Mouse (Mus musculus) liver, embryonic 16.5 days (tissue): ENCODE data around the gene 2510009E07Rik. TPM values are rescaled to one million over a fixed set of nuclear protein-coding genes. Genes with fewer than 3 reads are reported as not detected.

ENCODE experiments used
- ATAC-seq: fragments of 200-750 bp; cut with Nextera tagmentation; 2 replicates; pipeline ENCODE4 v1.8.0; 2017; ENCODE audit warnings: low read depth, mild to moderate bottlenecking, moderate number of reproducible peaks, moderate library complexity
- H3K27ac ChIP-seq: fragments of 300-500 bp; sonication (generic); 2 replicates; pipeline ENCODE4 v1.5.1; 2014; ENCODE audit warnings: mild to moderate bottlenecking, low read length
- H3K27me3 ChIP-seq: fragments of 300-500 bp; sonication (generic); 2 replicates; pipeline ENCODE4 v1.6.1; 2014; ENCODE audit warnings: low read depth, low read length, mixed read lengths; ENCODE audit not compliant: control insufficient read depth, insufficient read depth
- H3K36me3 ChIP-seq: fragments of 300-500 bp; sonication (generic); 2 replicates; pipeline ENCODE4 v1.6.1; 2014; ENCODE audit warnings: mild to moderate bottlenecking; ENCODE audit not compliant: control insufficient read depth, insufficient read depth
- H3K4me1 ChIP-seq: fragments of 300-500 bp; sonication (generic); 2 replicates; pipeline ENCODE4 v1.6.1; 2014; ENCODE audit warnings: low read depth, low read length, mixed read lengths; ENCODE audit not compliant: control insufficient read depth
- H3K4me2 ChIP-seq: fragments of 300-500 bp; sonication (generic); 2 replicates; pipeline ENCODE4 v1.6.1; 2014; ENCODE audit warnings: low read depth, low read length, mixed read lengths
- H3K4me3 ChIP-seq: fragments of 300-500 bp; sonication (generic); 2 replicates; pipeline ENCODE4 v1.5.1; 2014; ENCODE audit warnings: low read depth, mild to moderate bottlenecking, low read length
- H3K9ac ChIP-seq: fragments of 300-500 bp; sonication (generic); 2 replicates; pipeline ENCODE4 v1.6.1; 2014; ENCODE audit warnings: low read depth, low read length
- H3K9me3 ChIP-seq: fragments of 300-500 bp; sonication (generic); replicated peaks from 2 replicates; pipeline ENCODE4 v1.6.1; 2016; ENCODE audit warnings: low read length; ENCODE audit not compliant: control insufficient read depth
- WGBS: fragments of 180-500 bp; shearing (Covaris S2); extraction: QIAGEN DNeasy Blood & Tissue Kit; methylation state at CpG from one replicate; pipeline ENCODE4 v1.1.7; 2014; ENCODE audit not compliant: insufficient replicate concordance; 5-methylcytosine and 5-hydroxymethylcytosine counted together
- polyA plus RNA-seq: library from polyadenylated mRNA; unstranded; fragments of >200 nt; fragmentation: Nextera tagmentation; extraction: Ambion mirVana; gene quantifications from 2 replicates; pipeline ENCODE4 v1.2.1, GENCODE M21; 2015

2510009E07Rik gene
- polyA plus RNA-seq, 1 experiment from 2014 or later = 3.2 TPM

DNA sequence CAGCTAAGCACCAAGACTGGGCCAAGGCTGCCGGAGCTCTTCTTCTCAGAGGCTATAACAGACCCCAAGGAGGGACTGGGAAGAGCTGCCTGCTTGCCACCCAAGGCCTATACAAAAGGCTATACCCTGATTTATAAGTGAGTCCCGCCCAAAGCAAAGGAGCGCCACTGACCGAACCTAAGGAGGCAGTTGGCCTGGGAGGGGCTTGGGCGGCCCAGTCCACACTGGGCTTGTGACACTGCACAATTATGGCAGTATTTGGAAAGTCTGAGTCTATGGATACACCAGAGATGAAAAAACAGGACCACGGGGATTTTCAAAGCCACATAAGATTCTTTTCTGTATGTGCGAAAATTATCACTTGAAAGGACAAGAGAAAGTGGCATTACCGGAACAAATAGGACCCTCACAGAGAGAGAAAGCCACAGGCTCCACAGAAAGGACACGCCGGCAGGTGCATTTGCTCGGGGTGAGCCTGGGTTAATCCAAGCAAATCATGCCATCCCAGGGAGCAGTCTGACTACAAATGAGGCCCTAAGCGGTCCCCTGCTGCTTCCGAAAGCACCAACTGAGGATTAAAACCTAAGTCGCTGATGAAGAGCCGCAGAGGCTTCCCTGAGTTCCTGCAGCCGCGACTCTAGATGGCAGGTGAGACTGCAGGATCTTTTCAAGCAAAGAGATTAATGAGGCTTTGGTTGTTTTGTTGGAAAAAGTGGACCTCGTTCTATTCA, 29.7 kb downstream of the 2510009E07Rik start:
- Histone ChIP-seq H3K9me3 (no peaks in the 10 kb centered on the region), H3K4me3 (no peak overlapping the region), H3K36me3 (no peaks in the 10 kb centered on the region), H3K4me2 (no peak overlapping the region), H3K27ac (no peak overlapping the region), H3K4me1 (no peaks in the 10 kb centered on the region), H3K27me3 (no peaks in the 10 kb centered on the region), H3K9ac (no peak overlapping the region)
- WGBS = 56% methylated on average over 18 of the region's 18 CpGs
- no peak for ATAC-seq

DNA sequence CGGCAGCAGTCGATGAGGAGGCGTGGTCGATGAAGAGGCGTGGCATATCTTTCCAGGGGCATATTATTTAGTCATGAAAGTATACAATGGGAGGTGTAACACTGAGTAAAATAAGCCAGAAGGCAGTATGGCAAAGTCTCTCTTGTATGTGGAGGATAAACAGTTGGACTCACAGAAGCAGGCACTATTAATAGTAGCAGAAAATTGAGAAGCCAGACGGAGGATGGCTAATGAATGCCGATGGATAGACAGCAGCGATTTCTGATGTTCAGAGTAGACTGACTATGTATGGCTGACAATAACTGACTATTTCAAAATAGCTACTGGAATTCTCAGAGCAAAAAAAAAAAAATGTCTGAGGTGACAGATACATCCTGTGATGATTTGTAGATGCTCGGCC, 38.5 kb downstream of the 2510009E07Rik start:
- no peak overlapping the region for H3K4me2 ChIP-seq
- no peaks in the 10 kb centered on the region for H3K9me3 ChIP-seq
- 72% methylated on average over 9 of the region's 9 CpGs for WGBS
- no peak overlapping the region for H3K4me3 ChIP-seq
- no peak overlapping the region for H3K27ac ChIP-seq
- no peaks in the 10 kb centered on the region for H3K4me1 ChIP-seq
- ATAC-seq = no peak
- no peaks in the 10 kb centered on the region for H3K27me3 ChIP-seq
- H3K36me3 ChIP-seq = no peaks in the 10 kb centered on the region; the same call in 1 of the 2 replicates
- H3K9ac ChIP-seq = no peak overlapping the region

DNA sequence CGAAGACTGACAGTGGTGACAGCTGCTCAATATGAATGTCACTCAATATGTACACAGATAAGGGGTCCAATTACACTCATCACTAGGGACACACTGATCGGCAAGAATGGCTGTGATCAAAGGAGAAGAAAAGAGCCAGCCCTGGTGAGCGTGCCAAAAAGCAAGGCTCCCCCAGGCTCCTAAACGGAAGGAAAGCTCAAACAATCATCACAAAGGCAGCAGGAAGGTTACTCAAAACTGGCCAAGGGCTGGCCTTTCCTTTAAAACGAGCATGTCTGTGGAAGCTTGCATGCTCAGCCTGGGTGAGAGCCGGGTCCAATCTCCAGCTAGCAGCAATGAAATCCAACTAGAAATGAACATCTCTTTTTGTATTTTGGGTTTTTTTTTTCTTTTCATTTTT, 39.2 kb downstream of the 2510009E07Rik start:
- WGBS = 40% methylated on average over 6 of the region's 6 CpGs
- Histone ChIP-seq H3K9ac (no peak overlapping the region), H3K4me1 (no peaks in the 10 kb centered on the region), H3K4me2 (no peak overlapping the region), H3K36me3 (no peaks in the 10 kb centered on the region; the same call in 1 of the 2 replicates), H3K4me3 (no peak overlapping the region), H3K27me3 (no peaks in the 10 kb centered on the region), H3K9me3 (no peaks in the 10 kb centered on the region), H3K27ac (no peak overlapping the region)
- no peak for ATAC-seq

DNA sequence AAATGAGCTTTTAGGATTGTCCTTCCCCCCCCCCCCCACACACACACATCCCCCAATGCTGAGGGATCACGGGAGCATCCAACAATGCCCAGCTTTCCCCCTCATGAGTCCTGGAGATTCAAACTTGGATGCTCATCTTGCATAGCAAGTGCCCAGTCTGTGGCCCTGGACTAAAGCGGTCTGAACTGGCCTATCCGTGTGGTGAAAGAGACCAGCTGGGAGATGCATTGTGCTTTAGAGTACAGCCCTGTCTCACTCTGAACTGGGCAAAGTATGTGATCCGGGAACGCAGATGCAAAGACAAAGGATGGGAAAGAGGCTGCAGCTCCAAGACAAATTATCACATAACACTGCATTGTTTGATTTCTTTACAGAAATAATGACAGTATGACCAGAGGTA, 40.1 kb downstream of the 2510009E07Rik start:
- H3K4me3 ChIP-seq = no peak overlapping the region
- 71% methylated on average over 5 of the region's 5 CpGs for WGBS

DNA sequence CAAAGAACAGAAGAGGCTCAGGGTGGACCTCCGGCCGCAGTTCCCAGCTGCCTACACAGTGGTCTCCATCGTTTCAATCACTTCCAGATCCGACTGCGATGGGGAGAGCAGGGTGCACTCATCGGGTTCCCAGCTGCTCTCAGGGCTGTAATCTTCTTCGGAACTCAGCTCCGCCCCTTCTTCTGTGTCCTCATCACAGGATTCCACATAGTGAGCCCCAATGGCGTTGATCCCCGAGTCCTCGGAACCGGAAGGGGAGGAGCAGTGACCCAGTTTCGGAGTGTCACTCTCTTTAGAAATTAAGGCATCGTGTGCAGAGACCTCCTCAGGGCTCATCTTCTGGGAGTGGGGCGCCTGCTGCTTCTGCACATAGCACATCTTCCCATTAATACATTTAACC, 41.3 kb downstream of the 2510009E07Rik start:
- Histone ChIP-seq H3K27me3 (no peaks in the 10 kb centered on the region), H3K9me3 (no peaks in the 10 kb centered on the region), H3K9ac (no peak overlapping the region), H3K4me1 (no peaks in the 10 kb centered on the region), H3K27ac (no peak overlapping the region), H3K4me2 (no peak overlapping the region), H3K4me3 (no peak overlapping the region), H3K36me3 (no peaks in the 10 kb centered on the region; the same call in 1 of the 2 replicates)
- no peak for ATAC-seq
- 67% methylated on average over 15 of the region's 15 CpGs for WGBS

More for the DNA sequence above, 40.1 kb downstream of the 2510009E07Rik start:
- Histone ChIP-seq H3K9ac (no peak overlapping the region), H3K27me3 (no peaks in the 10 kb centered on the region), H3K36me3 (no peaks in the 10 kb centered on the region; the same call in 1 of the 2 replicates), H3K9me3 (no peaks in the 10 kb centered on the region), H3K4me2 (no peak overlapping the region), H3K4me1 (no peaks in the 10 kb centered on the region), H3K27ac (no peak overlapping the region)
- no peak for ATAC-seq

DNA sequence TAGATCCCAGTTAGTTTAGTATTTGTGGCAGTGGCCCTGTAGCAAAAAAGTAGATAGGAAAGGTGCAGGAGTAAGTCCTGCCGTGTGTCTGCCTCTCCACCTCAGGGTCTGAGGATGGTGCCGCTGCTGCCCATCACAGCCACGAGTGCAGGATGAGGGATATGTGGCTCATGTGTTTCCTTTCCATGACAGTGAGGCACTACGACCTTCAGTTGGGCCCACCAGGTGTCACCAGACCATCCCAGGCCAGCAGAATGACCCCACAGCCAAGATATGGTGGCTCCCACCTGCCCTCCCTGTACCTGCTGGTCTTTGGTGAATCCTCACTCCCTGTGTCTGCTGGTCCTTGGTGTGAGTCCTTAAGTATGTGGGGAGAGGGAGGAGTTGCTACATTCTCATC, 43.3 kb downstream of the 2510009E07Rik start:
- WGBS = 74% methylated on average over 4 of the region's 4 CpGs
- H3K4me3 ChIP-seq = no peak overlapping the region
- H3K9ac ChIP-seq = no peak overlapping the region
- H3K4me1 ChIP-seq = no peaks in the 10 kb centered on the region
- H3K27ac ChIP-seq = no peak overlapping the region
- no peaks in the 10 kb centered on the region; the same call in 1 of the 2 replicates for H3K36me3 ChIP-seq
- no peaks in the 10 kb centered on the region for H3K27me3 ChIP-seq
- no peak for ATAC-seq
- H3K4me2 ChIP-seq = no peak overlapping the region
- no peaks in the 10 kb centered on the region for H3K9me3 ChIP-seq

DNA sequence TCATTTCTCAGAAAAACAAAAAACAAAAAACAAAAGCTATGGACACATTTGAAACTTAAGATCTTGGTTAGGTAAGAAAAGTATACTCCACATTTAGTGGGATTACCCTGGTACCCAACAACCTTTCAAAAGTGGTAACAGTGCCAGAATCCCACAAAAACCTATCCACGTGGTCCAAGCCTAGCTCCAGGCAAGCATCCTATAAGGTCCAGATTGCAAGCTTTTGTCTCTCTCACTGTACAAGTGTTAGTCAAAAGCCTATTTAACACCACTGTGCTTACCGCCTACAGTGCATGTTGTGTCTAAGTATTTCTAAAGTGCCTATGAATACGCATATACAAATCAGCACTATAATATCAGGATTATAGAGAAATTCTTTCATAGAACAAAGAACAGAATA, 44.2 kb downstream of the 2510009E07Rik start:
- H3K9ac ChIP-seq = no peak overlapping the region
- no peak for ATAC-seq
- H3K4me1 ChIP-seq = no peaks in the 10 kb centered on the region
- no peak overlapping the region for H3K27ac ChIP-seq
- H3K4me2 ChIP-seq = no peak overlapping the region
- H3K36me3 ChIP-seq = no peaks in the 10 kb centered on the region; the same call in 1 of the 2 replicates
- no peaks in the 10 kb centered on the region for H3K27me3 ChIP-seq
- no peak overlapping the region for H3K4me3 ChIP-seq
- no peaks in the 10 kb centered on the region for H3K9me3 ChIP-seq
- WGBS = 74% methylated on average over 3 of the region's 3 CpGs

DNA sequence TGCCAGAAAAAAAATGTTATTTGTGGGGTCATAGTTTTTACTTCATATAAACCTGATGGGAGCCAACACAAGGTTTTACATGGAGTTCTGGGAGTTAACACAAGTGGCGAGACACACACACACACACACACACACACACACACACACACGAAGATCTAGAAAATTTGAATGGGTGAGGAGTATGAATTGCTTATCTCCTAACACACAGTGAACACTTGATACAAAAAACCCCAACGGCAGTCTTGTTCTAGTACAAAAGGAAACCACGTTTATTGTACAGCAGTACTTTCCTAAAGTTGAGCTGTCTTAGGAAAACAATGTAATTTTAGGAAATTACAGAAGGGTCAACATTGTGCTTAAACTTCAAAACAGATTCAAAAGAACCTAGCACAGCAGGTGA, 45.7 kb downstream of the 2510009E07Rik start:
- WGBS = 20% methylated on average over 4 of the region's 4 CpGs
- Histone ChIP-seq H3K27ac (no peak overlapping the region), H3K27me3 (no peaks in the 10 kb centered on the region), H3K4me2 (no peak overlapping the region), H3K9ac (no peak overlapping the region), H3K4me1 (peaks cover 7% of the 10 kb centered on the region), H3K9me3 (no peaks in the 10 kb centered on the region), H3K36me3 (no peaks in the 10 kb centered on the region; the same call in 1 of the 2 replicates), H3K4me3 (no peak overlapping the region)
- no peak; the same call in 1 of the 2 replicates for ATAC-seq

DNA sequence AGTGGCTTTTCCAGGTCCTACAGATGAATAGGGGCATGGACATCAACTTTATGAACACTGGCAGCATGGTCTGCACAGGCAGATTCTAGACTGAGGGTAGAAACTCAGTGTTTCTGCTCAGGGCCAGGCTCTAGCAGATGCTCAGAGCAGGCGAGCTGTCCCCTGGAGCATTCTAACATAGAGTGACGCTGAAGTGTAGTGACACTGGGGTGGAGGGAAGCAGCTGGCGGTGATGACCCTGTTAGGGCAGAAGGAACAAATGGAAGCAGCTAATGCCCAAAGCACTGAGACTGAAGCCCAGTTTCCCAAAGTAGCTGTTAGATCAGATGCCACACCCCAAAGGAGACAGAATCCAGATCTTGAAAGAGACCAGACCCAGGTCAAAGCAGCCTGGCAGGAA, 48.0 kb downstream of the 2510009E07Rik start:
- Histone ChIP-seq H3K4me2 (no peak overlapping the region), H3K27ac (no peak overlapping the region), H3K4me1 (peaks cover 12% of the 10 kb centered on the region), H3K4me3 (no peak overlapping the region), H3K9me3 (no peaks in the 10 kb centered on the region), H3K9ac (no peak overlapping the region), H3K27me3 (no peaks in the 10 kb centered on the region), H3K36me3 (no peaks in the 10 kb centered on the region)
- WGBS = 81% methylated on average over 3 of the region's 3 CpGs
- ATAC-seq = no peak
